Mouse (Mus musculus) hindbrain, embryonic 12.5 days (tissue): ENCODE results near the gene Polm. TPM values are rescaled to one million over a fixed set of nuclear protein-coding genes. Genes with fewer than 3 reads are reported as not detected.

Experiments
- ATAC-seq: fragments of 200-750 bp; cut with Nextera tagmentation; 2 replicates; pipeline ENCODE4 v1.8.0; 2017; ENCODE audit warnings: moderate TSS enrichment; ENCODE audit not compliant: low FRiP score
- H3K27ac ChIP-seq: fragments of 300-500 bp; sonication (generic); 2 replicates; pipeline ENCODE4 v1.5.1; 2016; ENCODE audit warnings: mild to moderate bottlenecking
- H3K27me3 ChIP-seq: fragments of 300-500 bp; sonication (generic); 2 replicates; pipeline ENCODE4 v1.6.1; 2016; ENCODE audit warnings: mild to moderate bottlenecking
- H3K36me3 ChIP-seq: fragments of 300-500 bp; sonication (generic); 2 replicates; pipeline ENCODE4 v1.6.1; 2016; ENCODE audit warnings: mild to moderate bottlenecking
- H3K4me1 ChIP-seq: fragments of 300-500 bp; sonication (generic); 2 replicates; pipeline ENCODE4 v1.6.1; 2016
- H3K4me2 ChIP-seq: fragments of 300-500 bp; sonication (generic); replicated peaks from 2 replicates; pipeline ENCODE4 v1.6.1; 2016; ENCODE audit warnings: mild to moderate bottlenecking
- H3K4me3 ChIP-seq: fragments of 300-500 bp; sonication (generic); 2 replicates; pipeline ENCODE4 v1.5.1; 2016; ENCODE audit warnings: mild to moderate bottlenecking
- H3K9ac ChIP-seq: fragments of 300-500 bp; sonication (generic); 2 replicates; pipeline ENCODE4 v1.6.1; 2016; ENCODE audit warnings: mild to moderate bottlenecking, moderate library complexity
- H3K9me3 ChIP-seq: fragments of 300-500 bp; sonication (generic); replicated peaks from 2 replicates; pipeline ENCODE4 v1.6.1; 2016; ENCODE audit warnings: mild to moderate bottlenecking
- WGBS: fragments of 180-500 bp; shearing (Covaris S2); methylation state at CpG from one replicate; pipeline ENCODE4 v1.1.7; 2016; 5-methylcytosine and 5-hydroxymethylcytosine counted together
- polyA plus RNA-seq: library from polyadenylated mRNA; unstranded; fragments of >200 nt; fragmentation: Nextera tagmentation; extraction: Ambion mirVana; gene quantifications from 2 replicates; pipeline ENCODE4 v1.2.1, GENCODE M21; 2016

Polm gene
- polyA plus RNA-seq, result 8.5 TPM in 2 replicates

DNA sequence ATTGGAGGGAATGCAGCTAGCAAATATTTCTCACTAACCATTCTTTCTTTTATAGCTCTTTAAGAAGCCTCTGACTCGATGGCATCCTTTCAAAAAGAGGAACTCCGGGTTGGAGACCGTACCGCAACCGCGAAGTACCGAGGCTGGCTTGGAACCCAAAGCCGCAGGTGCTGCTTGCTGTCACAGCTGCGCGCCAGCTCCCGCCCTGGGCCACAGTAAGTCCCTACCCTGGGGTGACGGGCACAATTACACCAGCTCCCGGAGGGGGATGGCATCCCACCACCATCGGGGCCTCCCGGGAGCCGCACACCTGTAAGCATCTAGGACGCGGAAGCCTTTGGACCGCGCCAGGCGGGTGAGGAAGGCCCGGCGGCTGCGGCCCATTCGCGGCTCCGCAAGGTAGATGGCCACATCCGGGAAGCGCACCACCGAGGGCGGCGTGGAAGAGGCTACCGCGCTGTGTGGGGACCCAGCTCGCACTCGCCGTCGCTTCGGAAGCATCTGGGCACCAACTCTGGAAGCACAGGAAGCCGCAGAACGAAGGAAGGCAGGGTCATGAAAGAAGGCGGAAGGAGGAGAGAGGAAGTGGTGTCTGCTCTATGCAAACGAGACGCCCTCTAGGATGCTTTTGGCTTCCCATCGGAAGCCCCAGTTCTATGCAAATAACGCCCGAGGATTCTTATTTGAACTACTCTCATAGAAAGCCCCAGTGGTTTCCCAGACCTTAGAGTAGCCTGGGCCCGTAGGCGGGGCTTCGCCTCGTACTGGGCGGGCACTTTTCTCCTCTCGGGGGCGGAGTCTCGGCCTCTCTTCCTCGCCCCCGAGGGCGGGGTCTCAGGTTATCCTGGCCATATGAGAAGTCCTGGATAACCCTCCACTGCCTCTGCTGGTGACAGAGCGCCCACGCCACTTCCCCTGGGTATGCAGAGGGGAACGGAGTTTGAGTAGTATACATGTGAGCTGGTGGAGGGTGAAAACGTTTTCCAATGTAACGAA lies at the start of gene Polm:
Gene Polm, minus strand, starts transcription at position 766 of the 996 bp plus-strand sequence.
- peak within 1 kb of the TSS; percentile 49 for H3K27ac ChIP-seq
- H3K4me3 ChIP-seq, result peak within 1 kb of the TSS; percentile 56
- H3K4me1 ChIP-seq, result peaks cover 8% of the 10 kb centered on the region
- peak within 1 kb of the TSS; percentile 73 for H3K9ac ChIP-seq
- peak within 1 kb of the TSS; percentile 91 for H3K4me2 ChIP-seq
- ATAC-seq, result peak; percentile 95
- H3K9me3 ChIP-seq, result no peaks in the 10 kb centered on the region
- H3K36me3 ChIP-seq, result 0 out of 2 replicates have a peak, but pooled peaks cover 16% of the 10 kb centered on the region
- no peaks in the 10 kb centered on the region for H3K27me3 ChIP-seq
- WGBS, result under 1% methylated on average over 63 of the region's 63 CpGs

DNA sequence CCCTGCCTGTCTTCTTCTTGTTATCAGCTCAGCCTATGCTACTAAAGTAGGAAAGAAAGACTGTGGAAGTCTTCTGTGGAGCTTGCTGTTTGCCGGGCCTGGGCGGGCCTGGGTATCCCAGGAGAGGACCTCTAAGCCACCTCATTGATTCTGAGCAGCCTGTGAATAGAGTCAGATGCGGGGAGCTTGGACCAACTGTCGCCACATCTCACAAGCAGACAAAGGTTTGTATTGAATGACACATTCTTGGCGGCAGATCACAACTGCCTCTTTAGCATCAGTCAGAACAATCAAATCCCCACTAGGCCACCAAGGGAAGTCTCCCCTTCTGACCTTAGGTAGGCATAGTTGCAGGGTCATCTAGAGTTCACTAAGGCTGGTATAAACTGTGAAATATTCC lies 49.4 kb upstream of the Polm start:
- Histone ChIP-seq H3K27ac (peak overlapping the region; percentile 57), H3K4me1 (peaks cover 30% of the 10 kb centered on the region), H3K9ac (no peak overlapping the region), H3K36me3 (no peaks in the 10 kb centered on the region), H3K9me3 (no peaks in the 10 kb centered on the region), H3K4me2 (no peak overlapping the region), H3K4me3 (no peak overlapping the region), H3K27me3 (no peaks in the 10 kb centered on the region)
- peak; percentile 38; the same call in 1 of the 2 replicates for ATAC-seq
- WGBS, result 11% methylated on average over 5 of the region's 5 CpGs

DNA sequence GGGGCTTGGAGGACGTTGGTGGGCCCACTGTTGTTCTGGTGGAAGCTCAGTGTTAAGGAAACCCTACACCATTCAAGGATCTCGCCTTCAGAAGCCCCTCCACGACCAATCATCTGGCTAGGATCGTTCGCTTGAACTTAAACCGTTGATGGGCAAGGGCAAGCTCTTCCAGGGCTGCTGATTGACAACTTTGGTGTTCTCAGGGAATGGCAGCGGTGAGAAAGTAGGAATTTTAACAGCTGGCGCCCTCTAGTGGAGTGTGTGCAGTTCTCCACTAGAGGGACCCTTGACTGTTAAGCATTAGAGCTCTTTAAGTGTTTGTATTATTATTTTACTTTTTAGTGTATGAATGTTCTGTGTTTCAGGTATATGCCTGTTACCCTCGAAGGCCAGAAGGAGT lies 48.4 kb upstream of the Polm start:
- Histone ChIP-seq H3K4me2 (no peak overlapping the region), H3K4me3 (no peak overlapping the region), H3K27ac (no peak overlapping the region), H3K36me3 (no peaks in the 10 kb centered on the region), H3K4me1 (peaks cover 20% of the 10 kb centered on the region), H3K27me3 (no peaks in the 10 kb centered on the region), H3K9me3 (no peaks in the 10 kb centered on the region), H3K9ac (no peak overlapping the region)
- ATAC-seq, result no peak
- WGBS, result 17% methylated on average over 9 of the region's 9 CpGs

DNA sequence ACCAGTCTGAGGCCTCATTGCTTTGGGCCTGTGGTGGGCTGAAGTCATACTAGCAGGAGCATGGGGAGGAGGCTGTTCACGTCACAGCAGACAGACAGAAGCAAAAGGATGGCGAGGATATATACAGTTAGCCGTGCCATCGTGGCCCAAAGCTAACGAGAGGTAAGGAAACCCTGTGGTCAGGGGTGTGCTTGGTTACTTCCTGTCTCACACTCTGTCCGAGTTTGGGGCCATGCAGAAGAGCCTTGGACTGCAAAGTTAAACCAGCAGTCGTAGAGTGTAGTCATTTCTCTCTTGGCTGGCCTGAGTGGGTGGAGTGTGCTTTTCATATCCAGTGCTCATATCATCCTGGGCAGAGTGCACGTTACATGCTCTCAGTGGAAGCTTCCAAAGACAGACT lies 44.7 kb upstream of the Polm start:
- Histone ChIP-seq H3K27me3 (no peaks in the 10 kb centered on the region), H3K4me3 (no peak overlapping the region), H3K36me3 (no peaks in the 10 kb centered on the region), H3K9me3 (no peaks in the 10 kb centered on the region), H3K27ac (no peak overlapping the region), H3K4me1 (peaks cover 18% of the 10 kb centered on the region), H3K9ac (no peak overlapping the region), H3K4me2 (no peak overlapping the region)
- no peak for ATAC-seq
- 82% methylated on average over 8 of the region's 8 CpGs for WGBS

DNA sequence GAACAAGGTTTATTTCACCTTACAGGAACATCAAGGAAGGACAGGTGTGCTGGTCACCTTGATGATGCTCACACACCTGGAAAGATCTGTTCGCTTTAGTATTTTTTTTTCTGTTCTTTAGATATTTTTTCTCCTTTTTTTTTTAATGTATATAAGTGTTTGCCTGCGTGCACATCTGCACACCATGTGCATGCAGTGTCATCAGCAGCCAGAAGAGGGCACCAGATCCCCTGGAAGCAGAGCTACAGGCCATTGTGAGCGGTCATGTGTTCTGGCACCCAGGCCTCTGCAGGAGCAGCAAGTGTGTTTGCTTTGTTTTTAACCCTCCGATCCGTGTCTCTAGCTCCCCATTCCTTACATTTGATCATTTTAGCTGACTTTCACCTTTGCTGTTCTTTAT lies 42.1 kb upstream of the Polm start:
- Histone ChIP-seq H3K27me3 (no peaks in the 10 kb centered on the region), H3K27ac (no peak overlapping the region), H3K4me2 (no peak overlapping the region), H3K9ac (no peak overlapping the region), H3K9me3 (no peaks in the 10 kb centered on the region), H3K4me3 (no peak overlapping the region), H3K36me3 (peaks cover 6% of the 10 kb centered on the region; the same call in 1 of the 2 replicates), H3K4me1 (peaks cover 15% of the 10 kb centered on the region)
- no peak for ATAC-seq
- WGBS, result 50% methylated on average over 5 of the region's 5 CpGs

DNA sequence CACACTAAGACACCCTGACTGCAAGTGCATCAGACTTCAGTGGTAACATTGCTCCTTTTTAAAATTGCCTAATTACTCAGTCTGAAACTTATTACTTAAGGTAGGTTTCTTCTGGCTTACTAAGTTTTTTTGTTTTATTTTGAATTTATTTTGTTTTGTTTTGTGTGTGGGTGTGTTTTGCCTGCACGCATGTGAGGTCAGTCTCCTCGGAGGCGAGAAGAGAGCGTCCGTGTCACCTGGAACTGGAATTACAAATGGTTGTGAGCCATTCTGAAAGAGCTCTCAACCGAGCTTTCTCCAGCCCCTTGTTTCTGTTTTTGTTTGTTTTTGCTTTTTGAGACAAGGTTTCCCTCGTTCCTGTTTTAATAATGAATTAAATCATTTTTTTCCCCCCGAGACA lies 40.8 kb upstream of the Polm start:
- Histone ChIP-seq H3K4me2 (peak overlapping the region; percentile 56), H3K4me1 (peaks cover 15% of the 10 kb centered on the region), H3K27ac (peak overlapping the region; percentile 90), H3K27me3 (no peaks in the 10 kb centered on the region), H3K36me3 (peaks cover 17% of the 10 kb centered on the region), H3K9ac (peak overlapping the region; percentile 58), H3K4me3 (peak overlapping the region; percentile 65), H3K9me3 (no peaks in the 10 kb centered on the region)
- 44% methylated on average over 8 of the region's 8 CpGs for WGBS
- no peak for ATAC-seq

DNA sequence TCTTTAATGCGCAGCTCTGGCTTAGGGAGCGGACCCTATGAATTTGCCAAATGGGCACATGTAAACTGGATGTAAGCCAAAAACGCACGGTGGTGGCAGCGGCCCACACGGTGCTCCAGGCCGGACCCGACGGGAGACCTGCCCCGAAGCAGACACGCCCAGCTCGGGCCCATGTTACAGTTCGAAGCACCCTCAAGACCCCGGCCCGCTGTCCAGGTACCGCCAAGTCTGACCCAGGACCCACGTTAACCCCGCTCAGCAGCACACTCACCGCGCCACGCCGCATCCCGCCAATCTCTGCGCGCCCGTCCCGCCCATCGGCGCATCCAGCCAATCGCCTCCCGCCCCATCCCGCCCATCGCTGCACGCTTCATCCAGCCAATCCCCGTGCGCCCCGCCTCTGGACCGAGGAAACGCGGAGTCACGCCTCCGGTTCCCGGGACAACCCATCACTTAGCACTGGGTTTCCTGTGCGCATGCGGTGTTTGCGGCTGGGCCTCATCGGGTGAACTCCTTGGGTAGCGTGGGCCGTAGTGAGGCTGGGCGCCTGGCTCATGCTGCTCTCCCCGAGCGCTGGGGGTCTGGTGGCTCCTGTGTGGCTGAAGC lies 40.2 kb upstream of the Polm start, which contains the start of gene Pold2:
Gene Pold2, minus strand, starts transcription at position 372 of the 606 bp plus-strand sequence.
- peak; percentile 98 for ATAC-seq
- H3K9ac ChIP-seq, result peak within 1 kb of the TSS; percentile 66
- H3K27ac ChIP-seq, result peak within 1 kb of the TSS; percentile 90
- peak within 1 kb of the TSS; percentile 65 for H3K4me3 ChIP-seq
- peak within 1 kb of the TSS; percentile 56 for H3K4me2 ChIP-seq
- H3K27me3 ChIP-seq, result no peaks in the 10 kb centered on the region
- peaks cover 23% of the 10 kb centered on the region for H3K36me3 ChIP-seq
- under 1% methylated on average over 38 of the region's 52 CpGs for WGBS
- no peaks in the 10 kb centered on the region for H3K9me3 ChIP-seq
- H3K4me1 ChIP-seq, result peaks cover 15% of the 10 kb centered on the region

DNA sequence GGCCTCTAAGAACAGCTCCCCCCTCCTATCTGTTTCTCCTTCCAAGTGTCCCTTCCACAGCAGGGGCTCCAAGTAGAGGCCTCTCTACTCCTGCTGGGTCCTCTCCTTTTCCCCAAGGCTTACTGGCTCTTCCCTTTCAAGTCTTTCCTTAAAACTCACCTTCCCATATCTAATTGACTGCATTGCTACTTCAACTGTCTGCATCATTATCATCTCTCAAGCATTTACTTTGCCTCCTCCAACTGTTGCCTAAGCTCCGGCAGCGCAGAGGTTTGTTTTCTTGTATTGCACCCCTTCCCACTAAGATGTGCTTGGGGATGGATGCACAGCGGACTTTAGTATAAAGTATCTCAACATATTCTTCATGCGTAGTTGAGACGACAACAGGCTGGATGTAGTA lies 39.6 kb upstream of the Polm start:
- H3K4me1 ChIP-seq, result peaks cover 15% of the 10 kb centered on the region
- no peaks in the 10 kb centered on the region for H3K9me3 ChIP-seq
- H3K4me3 ChIP-seq, result peak overlapping the region; percentile 65
- peaks cover 29% of the 10 kb centered on the region for H3K36me3 ChIP-seq
- WGBS, result 5% methylated on average over 5 of the region's 5 CpGs
- peak overlapping the region; percentile 56 for H3K4me2 ChIP-seq
- no peak for ATAC-seq
- H3K9ac ChIP-seq, result peak overlapping the region; percentile 51
- H3K27ac ChIP-seq, result no peak overlapping the region
- no peaks in the 10 kb centered on the region for H3K27me3 ChIP-seq

DNA sequence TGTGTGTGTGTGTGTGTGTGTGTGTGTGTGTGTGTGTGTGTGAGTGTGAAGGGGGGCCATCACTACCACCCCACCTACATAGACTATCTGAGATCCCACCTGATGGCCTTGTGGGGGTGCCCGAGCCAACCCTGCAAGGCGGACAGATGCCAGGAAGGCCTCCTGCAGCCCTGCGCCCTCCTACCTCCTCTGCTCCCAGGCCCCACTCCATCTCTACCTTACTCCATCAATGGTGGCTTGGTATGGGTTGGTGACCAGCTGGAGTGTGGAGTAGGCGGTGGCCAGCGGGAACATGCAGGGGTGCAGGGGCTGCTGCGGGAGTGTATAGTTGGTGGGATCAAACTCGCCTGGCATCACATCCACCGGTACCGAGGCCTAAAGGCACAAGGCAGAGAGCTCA lies 35.4 kb upstream of the Polm start:
- ATAC-seq, result no peak
- no peak overlapping the region for H3K4me2 ChIP-seq
- H3K4me3 ChIP-seq, result no peak overlapping the region
- H3K27ac ChIP-seq, result no peak overlapping the region
- H3K4me1 ChIP-seq, result peaks cover 12% of the 10 kb centered on the region
- H3K36me3 ChIP-seq, result peaks cover 59% of the 10 kb centered on the region
- WGBS, result 98% methylated on average over 9 of the region's 9 CpGs
- H3K9me3 ChIP-seq, result no peaks in the 10 kb centered on the region
- H3K27me3 ChIP-seq, result no peaks in the 10 kb centered on the region
- H3K9ac ChIP-seq, result no peak overlapping the region

DNA sequence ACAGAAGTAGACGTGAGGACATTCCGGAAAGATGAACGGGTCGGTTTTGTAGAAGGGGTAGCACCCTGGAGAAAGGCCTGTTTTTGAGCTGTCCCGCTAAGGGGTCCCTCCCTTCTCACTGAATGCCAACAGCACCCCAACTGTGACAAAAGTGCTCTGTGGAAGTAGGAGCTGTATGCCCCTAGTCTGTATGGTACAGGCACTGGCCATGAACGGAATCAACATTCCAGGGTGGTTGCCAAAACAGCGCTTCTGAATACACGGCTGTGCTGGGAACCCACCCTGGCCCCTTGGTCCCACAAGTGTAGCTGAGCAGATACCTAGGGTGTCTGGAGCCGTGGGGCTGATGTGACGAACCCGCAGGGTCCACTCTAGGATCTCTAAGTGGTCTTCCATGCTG lies 34.9 kb upstream of the Polm start:
- Histone ChIP-seq H3K4me3 (no peak overlapping the region), H3K27me3 (no peaks in the 10 kb centered on the region), H3K9me3 (no peaks in the 10 kb centered on the region), H3K9ac (no peak overlapping the region), H3K4me2 (no peak overlapping the region), H3K4me1 (peaks cover 12% of the 10 kb centered on the region), H3K27ac (no peak overlapping the region), H3K36me3 (peaks cover 59% of the 10 kb centered on the region)
- WGBS, result 95% methylated on average over 11 of the region's 11 CpGs
- ATAC-seq, result no peak

DNA sequence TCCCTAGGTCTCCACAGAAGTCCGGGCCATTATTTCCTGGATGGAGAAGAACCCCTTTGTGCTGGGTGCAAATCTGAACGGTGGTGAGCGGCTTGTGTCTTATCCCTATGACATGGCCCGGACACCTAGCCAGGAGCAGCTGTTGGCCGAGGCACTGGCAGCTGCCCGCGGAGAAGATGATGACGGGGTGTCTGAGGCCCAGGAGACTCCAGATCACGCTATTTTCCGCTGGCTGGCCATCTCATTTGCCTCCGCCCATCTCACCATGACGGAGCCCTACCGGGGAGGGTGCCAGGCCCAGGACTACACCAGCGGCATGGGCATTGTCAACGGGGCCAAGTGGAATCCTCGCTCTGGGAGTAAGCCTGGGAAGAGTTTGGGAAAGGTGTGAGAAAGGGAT lies 32.3 kb upstream of the Polm start:
- Histone ChIP-seq H3K27me3 (no peaks in the 10 kb centered on the region), H3K4me2 (no peak overlapping the region), H3K9ac (no peak overlapping the region), H3K36me3 (peaks cover 55% of the 10 kb centered on the region), H3K27ac (no peak overlapping the region), H3K9me3 (no peaks in the 10 kb centered on the region), H3K4me3 (no peak overlapping the region), H3K4me1 (no peaks in the 10 kb centered on the region)
- 95% methylated on average over 16 of the region's 16 CpGs for WGBS
- no peak for ATAC-seq

DNA sequence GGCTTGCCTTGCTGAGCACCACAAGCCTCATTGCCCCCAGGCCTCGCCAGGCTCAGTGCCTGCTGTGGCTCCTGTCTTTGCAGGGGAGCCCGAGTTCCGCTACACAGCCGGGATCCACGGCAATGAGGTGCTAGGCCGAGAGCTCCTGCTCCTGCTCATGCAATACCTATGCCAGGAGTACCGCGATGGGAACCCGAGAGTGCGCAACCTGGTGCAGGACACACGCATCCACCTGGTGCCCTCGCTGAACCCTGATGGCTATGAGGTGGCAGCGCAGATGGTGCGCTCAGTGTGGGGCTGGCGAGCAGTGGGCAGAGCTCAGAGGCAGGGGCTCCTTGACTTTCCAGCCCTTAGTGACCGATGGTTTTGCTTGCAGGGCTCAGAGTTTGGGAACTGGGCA lies 31.5 kb upstream of the Polm start:
- ATAC-seq, result no peak
- H3K27me3 ChIP-seq, result peaks cover under 1% of the 10 kb centered on the region; the same call in 1 of the 2 replicates
- H3K36me3 ChIP-seq, result peaks cover 49% of the 10 kb centered on the region
- 94% methylated on average over 16 of the region's 16 CpGs for WGBS
- H3K9ac ChIP-seq, result no peak overlapping the region
- no peak overlapping the region for H3K4me3 ChIP-seq
- H3K9me3 ChIP-seq, result no peaks in the 10 kb centered on the region
- H3K4me2 ChIP-seq, result no peak overlapping the region
- H3K4me1 ChIP-seq, result no peaks in the 10 kb centered on the region
- no peak overlapping the region for H3K27ac ChIP-seq
